Mouse (Mus musculus): ENCODE measurements at regions not wholly inside any gene's neighbourhood (a gene's known extent, or its start where the extent isn't known, plus 50 kb on each side); places are given as distances from the start of the nearest gene placed in this dataset.

DNA sequence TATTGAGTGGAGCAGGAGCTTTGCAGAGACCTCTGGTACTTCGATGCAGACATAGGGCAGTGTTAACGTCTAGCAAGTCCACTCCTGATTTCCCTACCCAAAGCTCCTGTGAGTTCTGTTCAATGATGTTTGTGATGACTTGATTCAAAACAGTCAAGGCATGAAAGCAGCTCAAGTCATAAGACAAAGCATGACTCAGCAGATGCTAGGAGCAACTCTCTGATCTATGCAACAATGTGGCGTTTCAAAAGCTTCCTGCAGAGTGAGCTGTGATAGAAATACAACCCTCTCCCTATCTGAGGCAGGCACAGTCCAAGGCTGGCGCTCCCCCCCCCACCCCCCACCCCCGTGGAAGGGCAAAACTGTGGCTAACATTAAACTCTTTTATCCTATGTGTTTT lies 353.2 kb downstream of the Sox9 start:
- Histone ChIP-seq H3K36me3 (replicated peaks) (no peaks in the 10 kb centered on the region), H3K4me1 (ENCODE audit: insufficient read depth, low read depth, low read length) (no peaks in the 10 kb centered on the region), H3K4me3 (ENCODE audit: low read depth, low read length) (no peak overlapping the region), H3K9me3 (replicated peaks) (peaks cover 74% of the 10 kb centered on the region), H3K27me3 (ENCODE audit: insufficient read depth, low read length) (peaks cover 2% of the 10 kb centered on the region; the same call in 1 of the 2 replicates)
- TF ChIP-seq POLR2AphosphoS5 (IDR thresholded peaks at IDR 0.05; ENCODE audit: insufficient replicate concordance, low read depth, low read length), result no peak
- no peak for TF ChIP-seq GATA1 (IDR thresholded peaks at IDR 0.05; ENCODE audit: borderline replicate concordance, low read length)
- no peak for TF ChIP-seq TAL1 (conservative IDR thresholded peaks at IDR 0.05; ENCODE audit: low read depth, low read length)
- no peak for TF ChIP-seq CTCF (IDR thresholded peaks at IDR 0.05; ENCODE audit: low read depth, low read length)
- no peak for TF ChIP-seq GATA2 (IDR thresholded peaks at IDR 0.05; ENCODE audit: borderline replicate concordance, low read depth, low read length)
- DNase-seq (ENCODE audit: low spot score), result no peak
- ATAC-seq (ENCODE audit: extremely low read depth, insufficient number of reproducible peaks, low FRiP score, poor library complexity, severe bottlenecking), result no peak

DNA sequence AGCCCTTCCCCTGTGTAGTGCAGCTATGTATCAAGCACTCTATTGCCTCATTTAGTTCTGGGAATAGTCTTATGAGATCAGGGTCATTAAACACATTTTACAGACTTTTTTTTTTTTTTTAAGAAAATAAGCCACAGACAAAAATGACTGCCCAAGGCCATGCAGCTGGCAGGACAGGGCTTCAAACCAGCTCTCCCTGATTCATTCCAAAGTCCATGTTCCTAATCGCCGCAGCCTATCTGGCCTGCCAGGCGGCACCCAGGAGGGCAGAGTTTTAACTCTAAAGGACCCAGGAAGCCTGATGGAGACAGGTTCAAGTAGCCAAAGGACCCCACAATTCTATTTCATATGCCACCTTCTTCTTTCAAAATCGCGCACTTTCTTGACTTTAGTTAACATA lies 356.4 kb downstream of the Sox9 start:
- DNase-seq (ENCODE audit: low spot score) (no peak), ATAC-seq (ENCODE audit: extremely low read depth, insufficient number of reproducible peaks, low FRiP score, poor library complexity, severe bottlenecking) (no peak)
- Histone ChIP-seq H3K9me3 (replicated peaks) (peaks cover 70% of the 10 kb centered on the region), H3K36me3 (replicated peaks) (no peaks in the 10 kb centered on the region), H3K4me3 (ENCODE audit: low read depth, low read length) (no peak overlapping the region), H3K27me3 (ENCODE audit: insufficient read depth, low read length) (no peaks in the 10 kb centered on the region), H3K4me1 (ENCODE audit: insufficient read depth, low read depth, low read length) (no peaks in the 10 kb centered on the region)
- TF ChIP-seq POLR2AphosphoS5 (IDR thresholded peaks at IDR 0.05; ENCODE audit: insufficient replicate concordance, low read depth, low read length), result no peak
- TF ChIP-seq GATA1 (IDR thresholded peaks at IDR 0.05; ENCODE audit: borderline replicate concordance, low read length), result no peak

DNA sequence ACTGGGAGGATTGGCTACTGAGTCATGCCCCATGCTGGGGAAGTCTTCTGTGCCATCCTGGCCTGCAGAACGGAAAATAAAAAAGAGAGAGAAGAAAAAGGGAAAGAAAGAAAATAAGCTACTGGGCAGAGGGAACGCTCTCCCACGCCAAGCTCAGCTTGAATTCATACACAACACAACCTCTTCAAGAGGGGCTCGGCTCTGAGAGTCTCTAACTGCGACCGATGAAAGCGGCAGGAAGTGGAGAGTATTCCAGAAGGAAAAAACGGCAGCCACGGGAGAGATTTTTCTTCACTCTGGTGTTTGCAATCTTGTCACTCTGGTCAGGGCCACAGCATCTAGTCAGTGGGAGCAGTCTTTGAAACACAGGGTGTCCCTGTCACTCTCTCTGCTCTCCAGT lies 358.6 kb downstream of the Sox9 start:
- no peak for TF ChIP-seq GATA2 (IDR thresholded peaks at IDR 0.05; ENCODE audit: borderline replicate concordance, low read depth, low read length)
- no peak for TF ChIP-seq GATA1 (IDR thresholded peaks at IDR 0.05; ENCODE audit: borderline replicate concordance, low read length)
- TF ChIP-seq CTCF (IDR thresholded peaks at IDR 0.05; ENCODE audit: low read depth, low read length), result no peak
- no peak for TF ChIP-seq POLR2AphosphoS5 (IDR thresholded peaks at IDR 0.05; ENCODE audit: insufficient replicate concordance, low read depth, low read length)
- no peak for TF ChIP-seq TAL1 (conservative IDR thresholded peaks at IDR 0.05; ENCODE audit: low read depth, low read length)
- no peak for DNase-seq (ENCODE audit: low spot score)
- no peak for ATAC-seq (ENCODE audit: extremely low read depth, insufficient number of reproducible peaks, low FRiP score, poor library complexity, severe bottlenecking)
- Histone ChIP-seq H3K4me3 (ENCODE audit: low read depth, low read length) (no peak overlapping the region), H3K27me3 (ENCODE audit: insufficient read depth, low read length) (no peaks in the 10 kb centered on the region), H3K9me3 (replicated peaks) (peaks cover 70% of the 10 kb centered on the region), H3K36me3 (replicated peaks) (no peaks in the 10 kb centered on the region), H3K4me1 (ENCODE audit: insufficient read depth, low read depth, low read length) (no peaks in the 10 kb centered on the region)

DNA sequence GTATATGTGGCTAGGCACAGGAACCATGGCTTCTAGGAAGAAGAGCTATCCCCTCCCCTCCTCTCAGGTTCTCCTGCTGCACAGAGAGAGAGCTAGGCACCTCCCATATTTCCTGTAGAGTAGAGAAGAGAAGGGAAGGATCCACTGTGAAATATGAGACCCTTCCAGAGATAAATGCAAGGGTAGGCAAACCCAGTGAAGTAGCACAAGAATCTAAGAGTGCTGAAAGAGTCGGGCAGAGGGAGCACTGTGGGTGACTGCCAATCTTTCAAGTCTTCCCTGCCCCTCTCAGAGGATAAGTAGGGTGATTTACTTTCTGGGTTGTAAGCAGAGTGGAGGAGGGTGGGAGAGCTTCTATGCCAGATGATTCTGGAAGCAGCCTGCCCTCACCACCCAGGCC lies 360.8 kb downstream of the Sox9 start:
- no peak overlapping the region for H3K4me3 ChIP-seq (ENCODE audit: low read depth, low read length)
- no peaks in the 10 kb centered on the region for H3K27me3 ChIP-seq (ENCODE audit: insufficient read depth, low read length)
- H3K4me1 ChIP-seq (ENCODE audit: insufficient read depth, low read depth, low read length), result no peaks in the 10 kb centered on the region
- H3K36me3 ChIP-seq (replicated peaks), result no peaks in the 10 kb centered on the region
- no peak for TF ChIP-seq GATA1 (IDR thresholded peaks at IDR 0.05; ENCODE audit: borderline replicate concordance, low read length)
- TF ChIP-seq CTCF (IDR thresholded peaks at IDR 0.05; ENCODE audit: low read depth, low read length), result no peak
- TF ChIP-seq POLR2AphosphoS5 (IDR thresholded peaks at IDR 0.05; ENCODE audit: insufficient replicate concordance, low read depth, low read length), result no peak
- no peak for TF ChIP-seq GATA2 (IDR thresholded peaks at IDR 0.05; ENCODE audit: borderline replicate concordance, low read depth, low read length)
- TF ChIP-seq TAL1 (conservative IDR thresholded peaks at IDR 0.05; ENCODE audit: low read depth, low read length), result no peak
- no peak for ATAC-seq (ENCODE audit: extremely low read depth, insufficient number of reproducible peaks, low FRiP score, poor library complexity, severe bottlenecking)
- DNase-seq (ENCODE audit: low spot score), result no peak
- peaks cover 71% of the 10 kb centered on the region for H3K9me3 ChIP-seq (replicated peaks)

DNA sequence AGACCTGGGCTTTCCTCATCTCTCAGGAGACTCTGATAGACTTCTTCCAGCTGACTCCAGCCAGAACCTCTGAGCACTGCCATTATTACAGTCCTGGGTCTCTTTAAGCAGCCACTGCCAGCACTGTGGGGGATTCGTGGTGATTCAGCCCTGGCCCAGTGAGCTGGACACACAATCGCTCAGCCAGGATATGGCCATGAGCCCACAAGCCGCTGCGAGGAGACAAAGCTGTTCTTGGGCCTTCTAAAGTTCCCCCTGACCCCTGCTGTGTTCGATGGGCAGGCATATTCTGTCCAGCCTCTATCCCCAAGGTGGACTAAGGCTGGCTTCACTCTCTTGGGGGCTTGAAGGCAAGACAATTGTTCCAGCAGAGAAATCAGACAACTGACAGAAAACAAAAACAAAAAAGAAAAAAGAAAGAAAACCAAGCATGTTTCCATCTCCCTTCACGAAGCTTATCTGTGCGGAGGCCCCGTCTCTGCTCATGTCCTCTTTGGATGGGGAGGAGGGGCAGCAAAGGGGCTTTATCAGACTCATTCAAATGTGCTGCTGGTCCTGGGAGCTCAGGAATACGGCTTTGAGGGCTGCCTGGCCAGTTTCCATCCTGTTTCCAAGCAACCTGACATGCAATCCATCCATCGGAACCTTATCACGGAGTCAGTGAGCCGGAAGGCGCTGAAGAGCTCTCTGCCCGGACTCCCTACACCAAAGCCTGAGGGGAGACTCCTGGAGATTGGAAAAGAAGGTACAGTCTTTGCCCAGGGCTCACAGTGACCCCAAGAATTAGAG lies 362.0 kb downstream of the Sox9 start:
- no peak for DNase-seq (ENCODE audit: low spot score)

DNA sequence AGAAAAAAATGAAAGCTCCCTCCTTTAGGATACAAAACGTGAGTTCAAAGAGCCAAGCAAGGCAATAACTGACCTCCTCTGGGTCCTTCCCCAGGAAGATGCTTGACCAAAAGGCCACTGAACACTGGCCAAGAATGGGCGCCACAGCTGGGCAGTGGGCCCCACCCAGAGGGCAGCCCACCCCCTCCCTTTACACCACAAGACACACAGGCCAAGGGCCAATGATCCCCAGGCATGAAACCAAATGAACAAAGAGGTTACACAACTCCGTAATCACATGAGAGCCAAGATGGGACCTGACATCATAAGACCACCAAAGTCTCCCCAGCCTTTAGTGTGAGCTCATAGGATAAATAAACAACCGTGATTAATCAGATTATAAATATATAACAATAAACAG lies 363.7 kb downstream of the Sox9 start:
- DNase-seq (ENCODE audit: low spot score) (no peak), ATAC-seq (ENCODE audit: extremely low read depth, insufficient number of reproducible peaks, low FRiP score, poor library complexity, severe bottlenecking) (no peak)
- peaks cover 61% of the 10 kb centered on the region for H3K9me3 ChIP-seq (replicated peaks)
- H3K27me3 ChIP-seq (ENCODE audit: insufficient read depth, low read length), result no peaks in the 10 kb centered on the region
- no peak for TF ChIP-seq GATA1 (IDR thresholded peaks at IDR 0.05; ENCODE audit: borderline replicate concordance, low read length)
- TF ChIP-seq CTCF (IDR thresholded peaks at IDR 0.05; ENCODE audit: low read depth, low read length), result no peak
- TF ChIP-seq TAL1 (conservative IDR thresholded peaks at IDR 0.05; ENCODE audit: low read depth, low read length), result no peak
- no peak for TF ChIP-seq POLR2AphosphoS5 (IDR thresholded peaks at IDR 0.05; ENCODE audit: insufficient replicate concordance, low read depth, low read length)
- no peak for TF ChIP-seq GATA2 (IDR thresholded peaks at IDR 0.05; ENCODE audit: borderline replicate concordance, low read depth, low read length)
- no peak overlapping the region for H3K4me3 ChIP-seq (ENCODE audit: low read depth, low read length)
- H3K4me1 ChIP-seq (ENCODE audit: insufficient read depth, low read depth, low read length), result no peaks in the 10 kb centered on the region
- no peaks in the 10 kb centered on the region for H3K36me3 ChIP-seq (replicated peaks)

More for the DNA sequence above, 362.0 kb downstream of the Sox9 start:
- Histone ChIP-seq H3K9me3 (replicated peaks) (peaks cover 76% of the 10 kb centered on the region), H3K4me3 (ENCODE audit: low read depth, low read length) (no peak overlapping the region), H3K27me3 (ENCODE audit: insufficient read depth, low read length) (no peaks in the 10 kb centered on the region), H3K36me3 (replicated peaks) (no peaks in the 10 kb centered on the region), H3K4me1 (ENCODE audit: insufficient read depth, low read depth, low read length) (no peaks in the 10 kb centered on the region)
- ATAC-seq (ENCODE audit: extremely low read depth, insufficient number of reproducible peaks, low FRiP score, poor library complexity, severe bottlenecking), result no peak
- TF ChIP-seq TAL1 (conservative IDR thresholded peaks at IDR 0.05; ENCODE audit: low read depth, low read length) (no peak), GATA2 (IDR thresholded peaks at IDR 0.05; ENCODE audit: borderline replicate concordance, low read depth, low read length) (no peak), POLR2AphosphoS5 (IDR thresholded peaks at IDR 0.05; ENCODE audit: insufficient replicate concordance, low read depth, low read length) (no peak), CTCF (IDR thresholded peaks at IDR 0.05; ENCODE audit: low read depth, low read length) (no peak), GATA1 (IDR thresholded peaks at IDR 0.05; ENCODE audit: borderline replicate concordance, low read length) (no peak)

All from G1E (cell line).